Mouse (Mus musculus) brain, adult 2 months (tissue): Measurements from ENCODE around the gene Btf3.

Source experiments
- DNase-seq: peaks from one replicate; pipeline ENCODE4 v3.0.0; 2011; ENCODE audit warnings: low read depth, low spot score

Gene Btf3

DNA sequence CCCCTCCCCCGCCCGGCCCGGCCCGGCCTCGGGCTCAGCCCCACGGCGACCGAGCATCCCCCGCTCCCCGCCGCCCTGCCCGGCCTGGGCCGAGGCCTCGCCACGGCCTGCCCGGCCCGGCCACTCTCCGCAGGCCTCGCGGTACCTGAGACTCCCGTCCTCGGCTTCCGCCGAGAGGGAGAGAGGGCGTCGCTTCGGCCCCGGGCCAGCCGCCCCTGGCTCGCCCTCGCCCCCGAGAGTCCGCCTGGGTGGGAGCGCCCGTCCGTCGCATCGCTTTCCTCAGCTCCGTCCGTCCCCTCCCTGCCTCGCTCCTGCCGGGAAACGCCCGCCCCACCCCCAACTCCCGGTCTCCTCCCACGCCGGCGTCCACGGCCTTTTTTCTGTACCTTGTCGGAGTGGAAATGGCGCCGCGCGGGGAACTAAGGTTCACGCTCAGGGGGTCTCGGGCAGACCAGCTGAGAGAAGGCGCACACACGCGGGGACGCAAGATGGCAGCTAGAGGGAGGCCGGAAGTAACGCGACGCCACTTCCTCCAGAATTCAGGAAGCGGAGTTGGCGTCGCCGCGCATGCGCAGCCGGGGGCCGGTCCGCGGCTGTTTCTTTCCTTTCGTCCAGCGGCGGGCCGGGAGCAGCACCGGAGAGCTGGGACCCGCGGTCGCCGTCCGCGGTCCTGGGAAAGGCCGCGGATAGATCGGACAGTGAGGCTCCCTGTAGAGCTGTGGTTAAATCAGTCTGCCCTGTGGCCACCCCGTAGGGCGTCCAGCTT lies at the start of gene Btf3:
Gene Btf3, minus strand, starts transcription at position 527 of the 766 bp plus-strand sequence.
- peak; percentile 97 for DNase-seq

DNA sequence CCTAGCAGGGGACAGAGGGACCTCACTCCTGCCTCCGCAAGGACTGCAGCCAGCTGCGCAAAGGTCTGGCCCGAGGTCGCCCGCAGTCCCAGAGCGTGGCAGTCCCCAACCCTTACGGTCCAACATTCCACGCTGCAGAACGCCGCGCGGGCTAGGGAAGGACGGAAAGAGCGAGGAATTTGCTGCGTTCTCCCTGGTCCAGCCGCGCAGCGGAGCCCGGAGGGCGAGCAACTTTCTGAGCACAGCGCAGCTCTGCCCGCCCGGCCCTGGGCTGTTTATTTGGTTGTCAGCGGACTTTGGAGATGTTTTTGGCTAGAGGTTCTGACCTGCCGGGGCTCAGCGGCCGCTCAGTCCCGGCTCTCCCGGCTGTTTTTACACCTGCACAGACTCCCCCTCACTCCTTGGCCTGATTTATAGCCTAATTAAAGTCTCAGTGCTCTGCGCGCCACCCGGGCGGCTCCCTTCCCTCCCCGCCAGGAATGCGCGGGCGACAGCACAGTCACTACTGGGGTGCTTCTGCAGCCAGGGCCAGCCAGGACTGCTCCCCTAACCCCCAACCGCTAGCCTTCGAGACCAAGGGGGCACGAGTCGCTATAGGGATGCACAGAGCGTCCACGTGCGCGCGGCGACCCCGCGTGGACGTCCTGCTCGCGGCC lies 49.1 kb upstream of the Btf3 start:
- DNase-seq: no peak

DNA sequence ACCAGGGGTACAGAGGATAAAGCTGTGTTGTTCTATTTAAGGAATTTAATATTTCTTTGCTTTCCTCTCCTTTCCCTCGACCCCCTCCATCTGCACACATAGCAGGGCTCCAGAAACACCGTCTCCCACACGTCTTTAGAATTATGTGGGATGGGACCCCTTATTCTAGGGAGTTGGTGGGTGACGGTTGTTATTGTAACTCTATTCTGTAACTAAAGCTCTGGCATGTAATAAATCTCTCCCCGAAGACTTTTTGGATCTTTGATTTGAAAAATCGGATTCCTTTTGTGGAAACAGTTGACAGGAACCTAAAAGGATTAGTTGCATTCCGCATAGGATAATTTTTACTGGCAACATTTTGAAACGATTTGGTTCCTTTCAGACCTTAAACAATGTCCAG lies 48.3 kb upstream of the Btf3 start:
- DNase-seq: no peak

DNA sequence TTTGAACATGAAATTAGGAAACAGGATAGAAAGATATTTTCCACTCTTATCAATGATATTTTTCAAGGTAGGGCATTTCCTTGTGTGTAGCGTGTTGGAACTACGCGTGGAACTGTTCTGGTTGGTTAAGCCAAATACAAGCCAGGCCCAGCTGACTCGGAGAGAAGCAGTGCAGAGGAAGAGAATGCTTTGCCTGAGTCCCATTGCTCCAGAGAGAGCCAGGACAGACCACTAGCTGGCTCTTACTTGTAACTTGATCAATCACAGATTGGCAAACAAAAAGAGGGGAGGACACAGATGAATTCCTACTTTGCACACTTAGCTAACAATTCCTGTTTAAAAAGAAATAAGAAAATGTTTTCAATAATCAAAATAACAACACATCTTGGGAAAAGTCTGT lies 46.2 kb upstream of the Btf3 start:
- DNase-seq: no peak

DNA sequence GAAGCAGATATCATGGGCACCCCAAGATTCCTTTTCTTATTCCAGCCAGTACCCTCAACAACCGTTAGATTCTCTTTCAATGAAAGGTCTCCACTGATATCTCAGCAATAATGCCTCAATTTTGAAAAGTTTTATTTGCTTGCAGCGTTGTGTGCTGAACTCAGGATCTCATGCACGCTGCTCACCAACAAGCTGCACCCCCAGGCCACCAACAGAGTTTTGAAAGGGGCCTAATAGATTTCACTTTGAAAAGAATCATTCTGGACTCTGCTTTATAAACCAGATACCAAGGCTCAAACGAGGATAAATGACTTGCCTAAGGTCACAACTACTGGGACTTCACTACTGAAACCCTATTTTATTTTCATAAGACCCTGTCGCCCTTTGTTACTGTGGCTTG lies 44.4 kb upstream of the Btf3 start:
- no peak for DNase-seq

DNA sequence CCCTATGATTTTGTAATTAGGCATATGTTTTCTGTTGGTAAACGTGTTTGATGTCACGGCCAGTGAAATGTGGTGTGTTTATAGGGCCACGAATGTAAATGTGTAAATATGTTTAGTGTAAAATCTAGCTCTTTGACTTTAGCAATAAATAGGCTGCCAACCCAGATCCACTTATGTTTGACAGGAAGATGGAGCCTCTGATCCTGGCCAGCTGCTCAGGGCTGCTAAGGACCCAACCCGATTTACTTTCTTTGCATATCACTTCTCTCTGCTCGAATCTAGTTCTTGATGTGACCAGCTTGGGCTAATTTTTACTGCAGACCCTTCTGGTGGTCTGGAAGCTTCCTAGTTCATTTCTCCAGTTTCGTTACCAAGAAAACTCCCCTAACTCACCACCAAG lies 43.6 kb upstream of the Btf3 start:
- no peak for DNase-seq

DNA sequence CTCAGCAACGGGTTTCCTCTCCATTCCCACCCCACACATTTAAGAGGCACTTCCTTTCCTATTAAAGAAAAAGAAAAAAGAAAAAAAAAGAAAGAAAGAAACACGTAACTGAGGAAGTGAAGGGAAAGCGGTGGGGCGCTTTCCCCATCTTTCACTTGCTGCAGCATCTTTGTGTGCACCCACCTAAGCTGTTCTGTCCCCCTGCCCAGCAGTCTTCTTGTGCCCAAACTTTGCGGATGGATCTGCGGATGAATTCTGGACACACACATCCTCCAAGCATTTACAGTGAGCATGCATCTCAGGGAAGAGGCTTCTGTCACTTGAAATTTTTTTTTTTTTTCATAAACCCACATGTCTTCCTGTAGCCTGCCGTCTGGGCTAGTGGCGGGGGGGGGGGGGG lies 42.5 kb upstream of the Btf3 start:
- no peak for DNase-seq

DNA sequence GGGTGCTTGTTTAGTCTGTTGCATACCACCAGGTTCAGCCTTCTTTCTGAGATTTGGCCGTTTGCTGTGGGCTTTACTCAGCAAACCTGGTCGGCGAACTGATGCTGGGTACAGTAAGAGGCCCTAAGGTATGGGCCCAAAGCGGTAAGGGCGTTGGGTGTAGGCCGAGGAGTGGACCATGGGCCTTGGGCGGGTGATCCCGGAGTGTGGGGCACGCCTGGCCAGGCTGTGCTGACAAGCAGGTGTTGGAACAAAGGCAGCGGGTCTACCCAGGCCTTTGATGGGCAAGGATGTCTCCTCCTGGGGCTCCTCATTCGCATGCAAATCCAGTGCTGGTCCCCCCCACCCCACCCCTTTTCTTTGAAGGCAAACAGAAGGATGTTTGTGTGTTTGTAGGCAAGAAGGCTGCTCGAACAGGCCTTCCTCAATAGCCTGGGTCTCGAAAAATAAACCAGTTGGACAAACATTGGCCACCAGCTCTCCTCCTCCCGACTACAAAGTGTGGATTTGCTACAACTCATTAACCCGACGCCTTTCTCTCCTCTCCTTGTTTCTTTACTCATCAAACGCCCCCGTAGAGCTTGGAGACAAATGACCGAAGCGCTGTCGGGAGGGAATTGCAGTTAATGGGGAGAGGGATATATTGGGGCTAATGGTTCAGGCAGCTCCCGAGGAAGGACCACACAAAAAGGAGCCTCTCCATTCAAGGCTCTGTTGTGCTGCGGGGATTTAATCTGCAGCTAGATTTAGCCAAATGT lies 41.8 kb upstream of the Btf3 start:
- no peak for DNase-seq

DNA sequence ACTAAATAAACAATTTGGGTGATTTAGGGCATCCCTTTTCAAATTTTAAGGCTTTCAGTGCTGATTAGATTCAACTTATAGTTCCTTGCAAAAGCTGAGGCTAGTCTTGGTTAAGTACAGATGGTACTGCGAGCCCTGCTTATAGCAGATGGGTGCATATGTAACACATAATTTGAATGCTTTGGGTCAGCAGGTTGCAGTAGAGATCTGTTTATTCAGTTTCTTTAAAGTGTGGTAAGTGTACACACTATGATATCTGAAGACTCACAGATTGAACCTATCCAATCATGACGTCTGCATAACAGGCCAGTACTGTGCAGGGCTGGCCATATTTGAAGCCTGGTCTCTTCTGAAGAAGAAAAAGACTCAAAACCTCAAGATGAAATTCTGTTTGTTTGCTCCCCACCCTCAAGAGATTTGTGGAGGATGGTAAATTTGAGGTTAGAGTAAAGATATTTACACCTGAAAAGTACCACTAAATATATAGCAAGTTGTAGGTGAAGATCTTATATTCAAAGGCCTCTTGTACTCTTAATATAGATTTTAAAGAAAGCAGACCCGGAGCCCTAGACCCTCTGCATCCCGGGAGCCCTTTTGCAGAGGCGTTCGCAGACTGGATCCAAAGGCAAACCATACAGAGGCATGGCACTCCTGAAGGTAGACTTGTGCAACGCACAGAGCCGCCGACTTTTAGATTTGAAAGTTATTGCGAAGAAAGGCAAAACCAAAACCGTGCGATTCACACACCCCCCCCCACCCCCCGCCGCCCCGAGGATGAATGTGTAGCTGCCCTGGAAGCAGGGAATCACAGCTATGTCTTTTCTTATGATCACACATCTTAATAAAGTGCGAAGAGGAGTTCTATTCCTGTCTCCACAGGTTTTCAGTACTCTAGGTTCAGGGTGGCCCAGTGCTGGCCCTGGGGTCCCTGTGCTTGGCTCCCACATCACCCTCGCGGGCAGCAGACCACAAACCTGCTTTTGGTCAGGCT lies 40.9 kb upstream of the Btf3 start:
- no peak for DNase-seq

DNA sequence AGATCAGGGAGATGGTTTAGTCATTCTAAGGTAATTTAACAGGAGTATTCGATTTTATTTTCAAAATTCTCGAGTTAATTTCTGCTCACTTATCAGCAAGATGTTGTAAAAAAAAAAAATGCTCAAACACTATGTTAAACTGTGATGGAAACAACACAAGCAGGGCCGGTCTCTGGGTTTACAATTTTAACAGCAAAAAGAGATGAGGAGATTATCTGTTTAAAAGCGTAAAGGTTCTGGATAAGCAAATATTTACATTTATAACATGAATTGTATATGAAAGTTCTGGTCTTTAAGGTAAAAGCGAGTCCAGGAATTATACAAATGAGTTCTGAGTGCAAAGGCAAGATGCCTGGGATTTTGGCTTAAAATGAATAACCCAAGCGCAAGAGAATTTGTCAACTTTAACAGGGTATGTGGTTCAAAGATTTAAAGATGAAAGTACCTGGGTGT lies 40.2 kb upstream of the Btf3 start:
- no peak for DNase-seq

DNA sequence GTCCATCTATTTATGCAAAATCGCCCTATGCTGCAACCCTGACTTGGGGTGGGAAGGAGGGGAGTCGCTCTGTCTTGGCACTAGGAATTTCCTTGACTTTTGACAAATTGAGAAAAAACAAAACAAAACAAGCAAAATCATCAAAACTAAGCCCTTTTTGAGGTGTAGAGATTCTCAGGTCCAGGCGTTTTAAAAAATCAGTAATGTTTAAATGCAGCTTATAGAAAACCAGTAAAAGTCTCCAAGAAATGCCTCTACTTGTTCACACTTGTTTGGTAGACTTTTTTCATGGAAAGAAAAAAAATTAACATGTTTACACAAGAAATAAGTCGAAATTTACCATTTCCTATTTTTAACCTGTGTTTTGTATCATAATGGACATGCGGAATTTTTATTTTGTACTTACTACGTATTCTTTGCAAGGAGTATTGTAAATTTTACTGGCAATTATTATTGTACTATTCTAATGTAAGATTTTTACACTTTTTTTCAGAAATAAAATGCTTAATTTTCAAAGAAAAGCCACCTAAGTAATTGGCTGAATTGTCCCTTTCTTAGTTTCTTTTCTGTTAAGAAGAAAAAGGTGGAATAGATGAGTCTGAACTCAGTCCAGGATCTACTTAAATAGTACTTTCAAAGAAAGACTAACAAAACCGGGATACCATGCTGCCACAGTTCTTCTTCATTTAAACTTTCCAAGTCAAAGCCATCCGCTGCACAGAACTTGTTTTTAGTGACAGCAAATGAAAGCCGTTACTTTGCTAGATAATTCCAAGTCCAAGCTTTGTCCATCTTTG lies 39.6 kb upstream of the Btf3 start:
- no peak for DNase-seq

DNA sequence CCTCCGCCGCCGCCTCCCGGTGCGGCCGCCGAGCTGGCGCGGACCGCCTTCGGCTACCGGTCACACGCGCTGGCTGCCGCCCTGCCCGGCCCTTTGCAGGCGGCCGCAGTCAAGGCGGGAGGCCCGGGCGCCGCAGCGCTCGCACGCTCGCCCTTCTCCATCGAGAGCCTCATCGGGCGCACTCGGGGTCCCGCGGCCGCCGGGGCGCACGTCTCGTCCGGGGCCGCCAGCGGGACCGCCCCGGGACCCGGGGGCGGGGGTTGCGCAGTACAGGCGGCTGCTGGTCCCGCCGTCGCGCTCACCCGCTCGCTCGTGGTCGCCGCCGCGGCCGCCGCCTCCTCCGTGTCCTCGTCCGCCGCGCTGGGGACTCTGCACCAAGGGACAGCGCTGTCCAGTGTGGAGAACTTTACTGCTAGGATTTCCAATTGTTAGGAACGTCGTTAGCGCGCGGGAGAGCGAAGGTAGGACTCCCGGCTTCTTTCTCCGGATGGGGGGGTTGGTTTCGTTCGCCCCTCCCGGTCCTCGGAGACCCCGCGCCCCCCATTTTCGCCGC lies 38.8 kb upstream of the Btf3 start:
- DNase-seq: no peak

DNA sequence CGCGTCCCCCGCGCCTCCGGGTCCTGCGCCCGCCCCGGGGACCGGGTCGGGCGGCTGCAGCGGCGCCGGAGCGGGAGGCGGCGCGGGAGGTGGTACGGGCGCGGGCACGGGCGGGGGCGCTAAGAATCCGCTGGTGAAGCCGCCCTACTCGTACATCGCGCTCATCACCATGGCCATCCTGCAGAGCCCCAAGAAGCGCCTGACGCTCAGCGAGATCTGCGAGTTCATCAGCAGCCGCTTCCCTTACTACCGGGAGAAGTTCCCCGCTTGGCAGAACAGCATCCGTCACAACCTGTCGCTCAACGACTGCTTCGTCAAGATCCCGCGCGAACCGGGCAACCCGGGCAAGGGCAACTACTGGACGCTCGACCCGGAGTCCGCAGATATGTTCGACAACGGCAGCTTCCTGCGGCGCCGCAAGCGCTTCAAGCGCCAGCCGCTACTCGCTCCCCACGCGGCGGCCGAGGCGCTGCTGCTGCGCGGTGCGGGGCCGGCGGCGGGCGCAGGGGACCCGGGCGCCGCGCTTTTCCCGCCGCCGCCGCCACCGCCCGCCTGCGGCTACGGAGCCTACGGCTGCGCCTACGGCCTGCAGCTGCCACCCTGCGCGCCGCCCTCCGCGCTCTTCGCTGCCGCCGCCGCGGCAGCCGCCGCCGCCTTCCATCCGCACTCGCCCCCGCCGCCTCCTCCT lies 38.2 kb upstream of the Btf3 start:
- DNase-seq: peak; percentile 27

DNA sequence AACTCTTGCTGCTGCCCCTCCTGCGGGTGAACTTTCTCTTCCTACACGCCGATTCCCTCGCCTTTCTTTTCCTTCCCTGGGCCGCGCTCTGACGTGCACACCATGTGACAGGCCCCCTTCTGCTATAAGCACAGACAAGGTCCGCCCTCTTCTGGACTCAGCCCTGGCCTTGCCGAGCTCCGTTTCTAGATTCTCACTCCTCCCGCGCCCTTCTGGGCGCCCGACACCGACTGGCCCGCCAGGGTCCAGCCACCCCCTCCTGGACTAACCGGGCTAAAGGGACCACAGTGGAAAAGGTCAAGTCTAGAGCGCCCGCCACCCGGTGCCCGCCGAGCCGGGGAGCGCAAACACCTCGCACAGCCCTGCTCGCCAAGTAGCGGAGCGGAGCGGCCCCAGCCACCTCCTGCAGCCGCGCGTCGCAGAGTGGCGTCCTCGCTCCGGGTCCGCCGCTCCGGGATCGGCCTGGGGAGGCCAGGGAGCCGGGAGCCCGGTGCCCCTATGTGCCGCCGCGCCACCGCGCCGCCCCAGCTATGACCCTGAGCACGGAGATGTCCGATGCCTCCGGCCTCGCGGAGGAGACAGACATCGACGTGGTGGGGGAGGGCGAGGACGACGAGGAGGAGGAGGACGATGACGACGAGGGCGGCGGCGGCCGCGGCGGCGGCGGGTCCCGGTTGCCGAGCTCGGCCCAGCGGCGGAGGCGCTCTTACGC lies 37.4 kb upstream of the Btf3 start, which contains the start of gene Foxd1:
Gene Foxd1, plus strand, starts transcription at position 153 of the 712 bp plus-strand sequence.
- DNase-seq: no peak

DNA sequence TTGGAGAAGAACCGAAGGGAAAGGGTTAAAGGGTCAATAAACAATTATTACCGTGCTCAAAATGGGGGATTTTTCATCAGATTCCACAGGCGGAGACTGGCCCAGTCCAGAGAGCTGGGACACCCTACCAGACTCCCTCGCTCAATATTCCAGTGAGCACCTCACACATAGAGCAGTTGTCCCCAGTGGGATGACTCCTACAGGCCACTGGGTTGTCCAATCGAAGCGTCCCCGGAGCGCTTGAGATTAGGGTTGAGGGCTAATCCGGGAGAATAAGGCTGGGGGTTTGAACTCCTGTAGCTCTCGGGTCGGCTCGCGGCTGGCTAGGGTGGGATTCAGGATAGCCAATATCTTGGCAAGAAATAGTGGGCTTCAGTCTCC lies 36.9 kb upstream of the Btf3 start:
- no peak for DNase-seq

DNA sequence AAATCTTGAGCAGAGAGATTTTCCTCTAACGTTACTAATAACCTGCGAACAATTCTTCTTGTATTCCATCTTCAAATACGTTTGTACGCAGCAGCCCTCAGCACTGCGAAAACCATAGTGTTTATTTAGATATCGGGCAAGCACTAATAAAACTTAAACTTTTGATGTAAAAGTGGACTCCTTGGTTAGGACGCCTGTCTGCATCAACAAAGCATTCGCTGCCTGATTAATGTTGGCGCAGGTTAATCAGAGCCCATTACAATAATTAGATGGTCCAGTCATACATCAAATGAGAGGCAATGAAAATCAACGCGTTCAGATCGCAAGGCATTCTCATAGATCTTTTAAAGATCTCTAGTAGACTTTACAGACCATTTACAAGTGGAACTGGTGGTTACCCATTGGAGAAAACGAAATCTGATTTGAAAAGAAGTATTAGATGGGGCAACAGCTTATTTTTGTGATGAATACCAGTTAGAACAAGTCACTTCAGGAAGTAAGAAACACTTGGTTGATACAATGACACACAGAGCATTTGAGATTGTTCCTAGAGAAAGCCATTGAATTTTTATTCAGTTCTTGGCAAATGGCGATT lies 35.7 kb upstream of the Btf3 start:
- DNase-seq: no peak

DNA sequence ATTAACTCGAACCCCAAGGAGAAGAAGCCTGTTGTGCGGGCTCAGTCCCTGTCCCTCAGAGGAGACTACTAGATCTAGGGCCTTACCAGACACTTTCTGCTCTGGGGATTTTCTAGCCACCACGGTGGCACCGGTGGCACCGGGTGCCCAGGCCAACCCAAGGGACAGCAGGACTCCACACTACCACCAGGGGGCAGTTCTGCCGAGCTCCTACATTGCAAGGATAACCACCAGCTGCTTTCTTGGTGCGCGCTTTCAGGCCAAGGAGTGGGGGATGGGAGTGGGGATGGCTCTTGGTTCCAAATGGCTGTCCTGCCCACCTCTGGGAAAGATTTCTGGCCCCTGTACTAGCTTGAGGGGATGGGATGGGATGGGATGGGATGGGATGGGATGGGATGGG lies 34.7 kb upstream of the Btf3 start:
- no peak for DNase-seq

DNA sequence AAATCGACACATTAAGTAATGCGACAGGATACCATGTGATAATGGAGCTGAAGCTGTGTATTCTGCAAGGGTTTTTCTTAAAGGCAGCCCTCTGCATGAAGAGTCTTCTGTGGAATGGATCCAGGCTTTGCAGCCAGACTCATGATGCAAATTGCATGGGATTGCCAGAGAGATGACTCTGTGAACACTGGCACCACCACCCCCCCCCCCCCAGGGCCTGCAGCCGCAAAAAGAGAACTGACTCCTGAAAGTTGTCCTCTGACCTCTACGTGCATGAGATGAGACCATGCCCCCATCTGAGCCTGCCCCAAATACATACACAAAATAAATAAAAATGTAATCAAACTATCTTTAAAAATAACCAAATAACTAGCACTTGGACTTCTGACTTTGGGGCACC lies 32.7 kb upstream of the Btf3 start:
- no peak for DNase-seq

DNA sequence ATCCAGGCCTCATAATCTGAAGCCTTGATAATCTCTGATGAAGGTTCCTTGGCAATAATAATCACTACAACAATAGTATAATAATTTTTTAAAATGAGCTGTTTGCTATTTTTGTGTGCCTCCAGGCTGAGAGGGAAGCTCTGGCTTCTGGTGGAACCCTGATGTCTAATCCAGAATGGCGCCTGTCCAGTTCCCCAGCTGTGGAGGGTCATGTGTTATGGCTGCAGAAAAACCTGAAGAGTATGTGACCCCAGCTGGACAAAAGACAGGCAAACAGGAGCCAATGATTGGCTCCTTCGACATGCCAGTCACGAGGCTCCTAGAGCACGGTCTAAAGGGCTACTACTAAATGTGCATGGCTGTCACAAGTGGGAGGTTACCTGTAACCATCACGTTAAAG lies 23.7 kb upstream of the Btf3 start:
- no peak for DNase-seq
